Mouse (Mus musculus): ENCODE results near the gene Gm16253.

GRCm38 (mm10) chr3:96565105-96565504 lies 11.7 kb upstream of the Gm16253 start:
- no peak for TF ChIP-seq POLR2A (IDR thresholded peaks at IDR 0.05; ENCODE audit: borderline replicate concordance, extremely low read depth, low read depth, low read length)
- no peak for TF ChIP-seq CTCF (IDR thresholded peaks at IDR 0.05; ENCODE audit: insufficient read depth, low read length)

Data from lung, adult 2 months (tissue).